In the genomic region with DNA sequence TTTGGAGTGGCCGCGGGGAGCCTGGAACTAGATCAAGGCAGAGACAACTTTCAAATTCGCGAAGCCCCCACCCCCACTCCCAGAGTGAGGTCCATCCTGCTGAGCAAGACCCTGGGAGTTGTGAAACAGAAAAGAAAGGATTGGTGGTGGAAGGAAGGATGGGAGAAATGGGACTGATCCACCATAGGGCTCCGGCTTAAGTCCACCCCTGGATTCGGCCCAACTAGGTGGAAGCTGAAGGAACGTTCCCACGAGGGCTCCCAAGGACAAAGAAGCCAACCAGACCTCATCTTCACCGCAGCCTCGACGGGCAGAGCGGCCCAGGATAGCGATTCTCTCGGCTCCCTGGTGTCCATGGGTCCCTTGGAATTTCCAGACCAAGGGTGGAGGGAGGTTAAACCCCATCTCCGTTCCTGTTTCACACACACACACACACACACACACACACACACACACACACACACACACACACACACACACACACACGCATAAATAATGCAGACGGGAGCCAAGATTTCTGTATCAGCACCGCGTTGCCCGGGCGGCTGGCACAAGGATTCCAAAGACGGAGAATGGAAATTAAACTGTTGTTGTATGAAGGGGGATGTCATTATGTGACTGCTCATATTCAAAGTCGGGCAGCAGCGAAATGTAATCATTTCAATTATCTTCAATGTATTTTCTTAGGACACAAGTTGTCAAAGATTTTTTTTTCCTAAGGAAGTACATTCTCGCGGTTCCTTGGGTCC, we compare ENCODE assay signal across 9 mouse cellular contexts. TPM values are rescaled to one million over a fixed set of nuclear protein-coding genes. Genes with fewer than 3 reads are reported as not detected.
DNase-seq lines count a peak whose midpoint lies in the region; ATAC-seq and TF ChIP-seq lines count a peak whose summit lies in the region.
"Had no signal": no experiment of that assay in that cellular context is flagged by ENCODE, and none has a peak within 500 bp of the region (broad histone marks: within the 10 kb centered on the region; RNA-seq: fewer than 3 reads in every experiment).

No protein-coding gene starts in this region.

- H3K9me3 ChIP-seq in forebrain, embryonic 15.5 days, result no peaks in the 10 kb centered on the region

- 2% methylated on average over 25 of the region's 26 CpGs for WGBS in forebrain, embryonic 15.5 days

- ATAC-seq in forebrain, embryonic 15.5 days (replicated peaks), result peak; percentile 1; the same call in 1 of the 2 replicates
- no peak for ATAC-seq in megakaryocyte-erythroid progenitor cell, adult 5-6 weeks (replicated peaks; ENCODE audit: low FRiP score, low TSS enrichment, poor library complexity, severe bottlenecking)

- TF ChIP-seq CTCF in brain, embryonic 14.5 days (IDR thresholded peaks at IDR 0.05; ENCODE audit: borderline replicate concordance, extremely low read depth, insufficient read depth, insufficient read length), result no peak

- H3K4me2 ChIP-seq in forebrain, embryonic 15.5 days (replicated peaks), result peak overlapping the region; percentile 37

- no peak overlapping the region for H3K9ac ChIP-seq in forebrain, embryonic 15.5 days (replicated peaks)

- H3K4me1 ChIP-seq in forebrain, embryonic 15.5 days, result peaks cover 23% of the 10 kb centered on the region

- H3K36me3 ChIP-seq in forebrain, embryonic 15.5 days, result no peaks in the 10 kb centered on the region

- peak overlapping the region; percentile 19; the same call in 1 of the 2 replicates for H3K4me3 ChIP-seq in forebrain, embryonic 15.5 days

- peak; percentile 11 for DNase-seq in cerebellum, adult 9-10 months
- DNase-seq in cerebellum, adult 11-12 months, result no peak
- DNase-seq in brain, embryonic 14.5 days (ENCODE audit: low read depth), result peak; percentile 62
- peak; percentile 32 for DNase-seq in mesoderm, embryonic 11.5 days (ENCODE audit: low read depth, low spot score)
- DNase-seq in frontal cortex, postnatal 10 days (ENCODE audit: low spot score in 2 of 2), result no peak
- no peak for DNase-seq in left cerebral cortex, postnatal 25 days (ENCODE audit: low spot score in 2 of 2)

- TF ChIP-seq POLR2A in brain, embryonic 14.5 days (IDR thresholded peaks at IDR 0.05; ENCODE audit: borderline replicate concordance, extremely low read depth, insufficient read depth, insufficient read length, poor library complexity, severe bottlenecking), result no peak

- peaks cover 67% of the 10 kb centered on the region for H3K27me3 ChIP-seq in forebrain, embryonic 15.5 days

- no peak overlapping the region for H3K27ac ChIP-seq in forebrain, embryonic 15.5 days (replicated peaks)

- intact Hi-C loops in left cerebral cortex, postnatal 25 days (cut with DNase I), result no loop called here

RNA-seq across cellular contexts. Expression of gene Pax6, which starts 7.7 kb away (rescaled TPM):
- 63.3 and 76.2 TPM in 2 replicates for polyA plus RNA-seq in brain, embryonic 14.5 days (2012; rRNA removed)
- 45.0 and 57.0 TPM in 2 replicates for polyA plus RNA-seq in forebrain, embryonic 15.5 days (2015; fragmentation: Nextera tagmentation; extraction: Ambion mirVana)
- total RNA-seq in megakaryocyte-erythroid progenitor cell, adult 5-6 weeks (2014; fragmentation: Nextera tagmentation), result not detected in 2 replicates
- not detected in 2 replicates for total RNA-seq in megakaryocyte-erythroid progenitor cell, adult 5-6 weeks (2017)
- total RNA-seq in left cerebral cortex, postnatal 25 days (2021), result 1 to 10 TPM; 8.4 to 8.5 TPM
- total RNA-seq: liver, adult 2 months had no signal
- polyA plus RNA-seq: liver, adult 2 months had no signal

Comparison
In these comparisons a context has a peak if more than half of its experiments do, and no peak if none do; other contexts are left out.
1. DNase-seq: peak in cerebellum, adult 9-10 months (single experiment), brain, embryonic 14.5 days (single experiment) and mesoderm, embryonic 11.5 days (single experiment); none in cerebellum, adult 11-12 months (single experiment), frontal cortex, postnatal 10 days (0 of 2) and left cerebral cortex, postnatal 25 days (0 of 2).
2. RNA of gene Pax6, which starts 7.7 kb away (total RNA-seq): 8.4 to 8.5 TPM in left cerebral cortex, postnatal 25 days; not detected in megakaryocyte-erythroid progenitor cell, adult 5-6 weeks; every median in the first group is over 4 times any median in the second.